Mouse (Mus musculus): ENCODE measurements around the gene Sec16b. TPM values are rescaled to one million over a fixed set of nuclear protein-coding genes. Genes with fewer than 3 reads are reported as not detected.

Gene Sec16b
- total and polyA plus RNA-seq, 3 experiments = 13.9 to 19.6 (median 14.6) TPM

DNA sequence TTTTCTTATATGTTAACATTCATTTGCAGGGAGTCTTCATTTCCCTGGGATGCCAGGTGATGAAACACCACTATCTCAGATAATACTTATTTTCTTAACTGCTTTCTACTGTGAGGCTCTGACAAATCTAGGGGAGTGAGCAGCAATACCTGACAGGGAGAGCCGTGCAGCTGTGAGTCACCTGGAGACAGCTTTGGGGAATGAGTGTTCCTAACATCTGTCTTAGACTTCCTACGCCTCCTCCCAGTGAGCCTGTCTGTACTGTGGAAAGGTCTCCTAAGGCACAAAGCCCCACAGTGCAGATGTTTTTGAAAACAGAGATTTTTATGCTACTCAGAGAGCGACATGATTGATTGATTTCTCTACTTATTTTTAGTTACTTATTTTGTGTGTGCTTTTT, 25.6 kb upstream of the Sec16b start:
- in situ Hi-C loops (cut with MboI; ENCODE audit: low pct_ligation_motif_present, low pct_unique_long_range_greater_than_20kb, low sequenced_read_pairs) (no loop called here), dilution Hi-C loops (cut with MboI; ENCODE audit: extremely low pct_ligation_motif_present, extremely low pct_unique_long_range_greater_than_20kb, low sequenced_read_pairs) (no loop called here)
- no peaks in the 10 kb centered on the region for H3K9me3 ChIP-seq (replicated peaks; ENCODE audit: low read length)
- H3K36me3 ChIP-seq (replicated peaks in 1 of 2; ENCODE audit: control insufficient read depth in 1 of 2, insufficient read depth in 1 of 2, low read length in 1 of 2) = peaks cover 4 to 44% of the 10 kb centered on the region in 2 experiments
- no peak overlapping the region for H3K9ac ChIP-seq (ENCODE audit: insufficient read depth, low read depth)
- no peak for TF ChIP-seq ZNF384 (IDR thresholded peaks at IDR 0.05; ENCODE audit: low read depth, low read length)
- TF ChIP-seq ZKSCAN1 (IDR thresholded peaks at IDR 0.05; ENCODE audit: borderline replicate concordance, low read depth, low read length) = no peak
- TF ChIP-seq SIN3A (IDR thresholded peaks at IDR 0.05; ENCODE audit: low read length) = no peak
- no peak for TF ChIP-seq ZMIZ1 (IDR thresholded peaks at IDR 0.05; ENCODE audit: low read depth, low read length)
- no peak for TF ChIP-seq GABPA (IDR thresholded peaks at IDR 0.05; ENCODE audit: insufficient replicate concordance, low read depth, low read length)
- no peak for TF ChIP-seq PAX5 (IDR thresholded peaks at IDR 0.05; ENCODE audit: low read length)
- TF ChIP-seq EP300 (IDR thresholded peaks at IDR 0.05; ENCODE audit: low read length) = no peak
- TF ChIP-seq ZC3H11A (IDR thresholded peaks at IDR 0.05; ENCODE audit: low read depth, low read length) = no peak
- TF ChIP-seq TBP (conservative IDR thresholded peaks at IDR 0.05; ENCODE audit: low read depth, low read length) = no peak
- TF ChIP-seq BHLHE40 (IDR thresholded peaks at IDR 0.05; ENCODE audit: low read depth, low read length) = no peak
- no peak for TF ChIP-seq CTCF (conservative IDR thresholded peaks at IDR 0.05 in 1 of 2, IDR thresholded peaks at IDR 0.05 in 1 of 2; ENCODE audit: low read depth in 2 of 2, low read length in 2 of 2)
- no peak for TF ChIP-seq HCFC1 (IDR thresholded peaks at IDR 0.05; ENCODE audit: low read depth, low read length)
- TF ChIP-seq RCOR1 (conservative IDR thresholded peaks at IDR 0.05; ENCODE audit: low read depth, low read length) = no peak
- H3K27ac ChIP-seq (ENCODE audit: insufficient read depth, low read depth) = no peak overlapping the region
- DNase-seq (ENCODE audit: extremely low read depth) = no peak
- H3K4me2 ChIP-seq (ENCODE audit: insufficient read depth, low read depth, poor library complexity, severe bottlenecking) = no peak overlapping the region
- no peaks in the 10 kb centered on the region for H3K79me2 ChIP-seq (replicated peaks; ENCODE audit: control insufficient read depth, extremely low read depth, insufficient read depth, poor library complexity, severe bottlenecking)
- H3K4me1 ChIP-seq (ENCODE audit: control insufficient read depth in 1 of 2, insufficient read depth in 2 of 2) = peaks cover 0 to 11% of the 10 kb centered on the region in 2 experiments; a peak in 2 of 4 replicates
- H3K4me3 ChIP-seq (replicated peaks in 1 of 3; ENCODE audit: low read depth in 2 of 3, low read length in 2 of 3, poor library complexity in 1 of 3) = no peak overlapping the region
- H3K27me3 ChIP-seq (replicated peaks) = no peaks in the 10 kb centered on the region

DNA sequence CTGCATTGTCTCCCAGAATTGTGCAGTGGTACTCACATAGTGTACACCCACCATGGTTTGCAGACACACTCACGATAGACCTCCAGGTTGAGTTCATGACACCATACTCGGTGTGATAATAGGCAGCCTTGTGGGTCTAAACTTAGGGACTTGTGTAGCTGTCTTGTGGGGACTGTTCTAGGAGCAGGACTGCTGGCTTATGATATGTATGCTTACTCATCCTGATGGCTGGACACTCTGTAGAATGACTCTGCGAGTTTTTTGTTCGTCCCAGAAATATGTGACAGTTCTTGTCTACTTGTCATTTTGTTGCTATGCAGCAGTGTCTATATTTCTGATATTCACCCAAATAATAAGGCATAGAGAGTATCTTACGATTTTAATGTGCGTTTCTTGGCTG, 24.9 kb upstream of the Sec16b start:
- Histone ChIP-seq H3K9ac (ENCODE audit: insufficient read depth, low read depth) (no peak overlapping the region), H3K4me3 (replicated peaks in 1 of 3; ENCODE audit: low read depth in 2 of 3, low read length in 2 of 3, poor library complexity in 1 of 3) (no peak overlapping the region), H3K27me3 (replicated peaks) (no peaks in the 10 kb centered on the region), H3K27ac (ENCODE audit: insufficient read depth, low read depth) (no peak overlapping the region), H3K4me1 (ENCODE audit: control insufficient read depth in 1 of 2, insufficient read depth in 2 of 2) (peaks cover 0 to 11% of the 10 kb centered on the region in 2 experiments; a peak in 2 of 4 replicates), H3K4me2 (ENCODE audit: insufficient read depth, low read depth, poor library complexity, severe bottlenecking) (no peak overlapping the region), H3K79me2 (replicated peaks; ENCODE audit: control insufficient read depth, extremely low read depth, insufficient read depth, poor library complexity, severe bottlenecking) (no peaks in the 10 kb centered on the region), H3K36me3 (replicated peaks in 1 of 2; ENCODE audit: control insufficient read depth in 1 of 2, insufficient read depth in 1 of 2, low read length in 1 of 2) (peaks cover 4 to 46% of the 10 kb centered on the region in 2 experiments), H3K9me3 (replicated peaks; ENCODE audit: low read length) (no peaks in the 10 kb centered on the region)
- in situ Hi-C loops (cut with MboI; ENCODE audit: low pct_ligation_motif_present, low pct_unique_long_range_greater_than_20kb, low sequenced_read_pairs) (no loop called here), dilution Hi-C loops (cut with MboI; ENCODE audit: extremely low pct_ligation_motif_present, extremely low pct_unique_long_range_greater_than_20kb, low sequenced_read_pairs) (no loop called here)
- TF ChIP-seq KAT2A (IDR thresholded peaks at IDR 0.05; ENCODE audit: insufficient replicate concordance, low read length) (no peak), GABPA (IDR thresholded peaks at IDR 0.05; ENCODE audit: insufficient replicate concordance, low read depth, low read length) (no peak), USF2 (conservative IDR thresholded peaks at IDR 0.05; ENCODE audit: low read depth, low read length) (no peak), POLR2AphosphoS2 (IDR thresholded peaks at IDR 0.05; ENCODE audit: low read depth, low read length) (no peak), RCOR1 (conservative IDR thresholded peaks at IDR 0.05; ENCODE audit: low read depth, low read length) (no peak), BHLHE40 (IDR thresholded peaks at IDR 0.05; ENCODE audit: low read depth, low read length) (no peak), EP300 (IDR thresholded peaks at IDR 0.05; ENCODE audit: low read length) (no peak)
- no peak for DNase-seq (ENCODE audit: extremely low read depth)
